Mouse (Mus musculus): ENCODE data around the gene Prss57. TPM values are rescaled to one million over a fixed set of nuclear protein-coding genes. Genes with fewer than 3 reads are reported as not detected.

Gene Prss57
- polyA plus RNA-seq (2016; fragmentation: Nextera tagmentation; extraction: Ambion mirVana) = 1.4 and 2.2 TPM in 2 replicates

DNA sequence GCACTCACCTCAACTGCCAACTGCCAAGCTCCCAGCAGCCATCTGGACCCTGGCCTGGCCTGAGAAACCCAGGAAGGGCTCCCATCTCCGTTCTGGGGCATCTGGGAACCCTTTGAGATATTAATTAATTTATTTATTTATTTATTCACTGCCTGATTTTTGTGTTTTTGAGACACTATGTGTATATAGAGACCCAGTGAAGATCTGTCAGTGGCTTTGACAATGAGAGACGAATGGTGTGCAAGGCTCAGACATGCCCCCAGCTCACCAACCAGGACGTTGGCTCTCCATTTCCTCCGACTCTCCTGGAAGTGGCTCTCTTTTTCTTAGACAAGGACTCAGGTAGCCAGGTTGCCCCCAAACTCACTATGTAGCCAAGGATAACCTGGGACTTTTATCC lies at the start of gene Prss57:
Gene Prss57, minus strand, starts transcription at position 101 of the 400 bp plus-strand sequence.
- Histone ChIP-seq H3K36me3 (no peaks in the 10 kb centered on the region), H3K4me1 (peaks cover 35% of the 10 kb centered on the region), H3K27ac (no peak within 1 kb of the TSS), H3K9me3 (replicated peaks) (no peaks in the 10 kb centered on the region), H3K9ac (no peak within 1 kb of the TSS), H3K4me3 (no peak within 1 kb of the TSS), H3K27me3 (replicated peaks) (peaks cover 30% of the 10 kb centered on the region), H3K4me2 (no peak within 1 kb of the TSS)
- ATAC-seq = no peak
- WGBS (ENCODE audit: insufficient replicate concordance) = 63% methylated on average over 4 of the region's 4 CpGs

DNA sequence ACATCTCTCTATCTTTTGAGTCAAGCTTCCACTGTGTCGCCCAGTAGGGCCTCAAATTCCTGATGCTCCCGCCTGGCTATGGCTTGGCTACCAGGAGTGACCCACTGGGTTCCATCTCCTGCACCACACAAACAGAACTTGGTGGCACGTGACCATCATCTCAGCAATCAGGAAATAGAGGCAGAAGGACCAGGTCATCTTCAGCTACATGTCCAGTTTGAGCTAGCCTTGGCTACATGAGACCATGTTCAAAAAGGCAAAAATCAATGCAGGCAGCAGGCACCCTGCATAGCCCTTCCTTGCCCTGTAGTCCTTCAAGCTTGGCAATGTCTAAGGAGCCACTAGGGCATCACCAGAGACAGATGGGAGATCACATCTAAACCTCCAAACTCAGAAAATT lies 49.3 kb upstream of the Prss57 start:
- no peak overlapping the region for H3K9ac ChIP-seq

DNA sequence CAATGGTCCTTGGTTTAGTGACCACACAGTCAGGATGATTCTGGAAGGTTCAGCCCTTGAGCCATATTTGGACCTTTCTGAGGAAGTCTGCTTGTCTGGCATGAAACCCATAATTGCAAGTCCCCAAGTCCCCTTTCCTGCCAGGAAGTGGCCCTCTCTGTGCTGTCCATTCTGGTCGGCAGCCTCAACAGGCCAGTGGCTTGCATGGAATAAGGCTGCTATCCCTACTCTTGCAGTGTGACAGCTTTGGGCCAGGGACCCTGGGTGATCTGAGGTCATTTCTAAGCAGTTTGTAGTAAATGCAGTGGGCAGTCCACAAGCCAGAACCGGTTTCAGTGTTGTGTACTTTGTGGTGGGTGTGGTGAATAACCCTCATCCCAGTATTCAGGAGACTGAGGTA lies 47.4 kb upstream of the Prss57 start:
- H3K4me1 ChIP-seq = peaks cover 22% of the 10 kb centered on the region
- H3K4me2 ChIP-seq = no peak overlapping the region
- no peaks in the 10 kb centered on the region for H3K27me3 ChIP-seq (replicated peaks)
- ATAC-seq = no peak
- no peak overlapping the region for H3K4me3 ChIP-seq
- no peaks in the 10 kb centered on the region for H3K36me3 ChIP-seq
- H3K9ac ChIP-seq = no peak overlapping the region
- H3K27ac ChIP-seq = no peak overlapping the region
- no peaks in the 10 kb centered on the region for H3K9me3 ChIP-seq (replicated peaks)
- WGBS (ENCODE audit: insufficient replicate concordance) = 25% methylated on average over 2 of the region's 2 CpGs

More for the DNA sequence above, 49.3 kb upstream of the Prss57 start:
- Histone ChIP-seq H3K9me3 (replicated peaks) (no peaks in the 10 kb centered on the region), H3K4me1 (peaks cover 15% of the 10 kb centered on the region), H3K4me3 (no peak overlapping the region), H3K27ac (peak overlapping the region; percentile 64; the same call in 1 of the 2 replicates), H3K27me3 (replicated peaks) (0 out of 2 replicates have a peak, but pooled peaks cover 8% of the 10 kb centered on the region), H3K4me2 (peak overlapping the region; percentile 76), H3K36me3 (no peaks in the 10 kb centered on the region)
- ATAC-seq = no peak
- 66% methylated on average over 3 of the region's 3 CpGs for WGBS (ENCODE audit: insufficient replicate concordance)

- Histone ChIP-seq H3K4me3 (no peak overlapping the region), H3K27me3 (replicated peaks) (no peaks in the 10 kb centered on the region), H3K4me1 (peaks cover 22% of the 10 kb centered on the region), H3K9ac (no peak overlapping the region), H3K4me2 (no peak overlapping the region), H3K9me3 (replicated peaks) (no peaks in the 10 kb centered on the region), H3K27ac (no peak overlapping the region), H3K36me3 (no peaks in the 10 kb centered on the region)
- ATAC-seq = no peak
- 88% methylated on average over 3 of the region's 3 CpGs for WGBS (ENCODE audit: insufficient replicate concordance)
These were observed 46.2 kb upstream of the Prss57 start for GRCm38 (mm10) chr10:79836918-79837317.

- no peaks in the 10 kb centered on the region for H3K36me3 ChIP-seq
- H3K9me3 ChIP-seq (replicated peaks) = no peaks in the 10 kb centered on the region
- ATAC-seq = peak; percentile 32; the same call in 1 of the 2 replicates
- peaks cover 6% of the 10 kb centered on the region; the same call in 1 of the 2 replicates for H3K4me1 ChIP-seq
- 24% methylated on average over 9 of the region's 9 CpGs for WGBS (ENCODE audit: insufficient replicate concordance)
- no peak overlapping the region for H3K4me2 ChIP-seq
- no peak overlapping the region for H3K27ac ChIP-seq
- H3K27me3 ChIP-seq (replicated peaks) = 0 out of 2 replicates have a peak, but pooled peaks cover 3% of the 10 kb centered on the region
- H3K9ac ChIP-seq = no peak overlapping the region
- H3K4me3 ChIP-seq = no peak overlapping the region
These were observed 44.1 kb upstream of the Prss57 start for GRCm38 (mm10) chr10:79834769-79835398.

- 51% methylated on average over 9 of the region's 9 CpGs for WGBS (ENCODE audit: insufficient replicate concordance)
- no peak for ATAC-seq
- Histone ChIP-seq H3K9me3 (replicated peaks) (no peaks in the 10 kb centered on the region), H3K27ac (no peak overlapping the region), H3K4me1 (peaks cover 6% of the 10 kb centered on the region; the same call in 1 of the 2 replicates), H3K9ac (no peak overlapping the region), H3K4me3 (no peak overlapping the region), H3K4me2 (no peak overlapping the region), H3K27me3 (replicated peaks) (peaks cover 6% of the 10 kb centered on the region; the same call in 1 of the 2 replicates), H3K36me3 (no peaks in the 10 kb centered on the region)
These were observed 42.0 kb upstream of the Prss57 start for GRCm38 (mm10) chr10:79832786-79833181.

DNA sequence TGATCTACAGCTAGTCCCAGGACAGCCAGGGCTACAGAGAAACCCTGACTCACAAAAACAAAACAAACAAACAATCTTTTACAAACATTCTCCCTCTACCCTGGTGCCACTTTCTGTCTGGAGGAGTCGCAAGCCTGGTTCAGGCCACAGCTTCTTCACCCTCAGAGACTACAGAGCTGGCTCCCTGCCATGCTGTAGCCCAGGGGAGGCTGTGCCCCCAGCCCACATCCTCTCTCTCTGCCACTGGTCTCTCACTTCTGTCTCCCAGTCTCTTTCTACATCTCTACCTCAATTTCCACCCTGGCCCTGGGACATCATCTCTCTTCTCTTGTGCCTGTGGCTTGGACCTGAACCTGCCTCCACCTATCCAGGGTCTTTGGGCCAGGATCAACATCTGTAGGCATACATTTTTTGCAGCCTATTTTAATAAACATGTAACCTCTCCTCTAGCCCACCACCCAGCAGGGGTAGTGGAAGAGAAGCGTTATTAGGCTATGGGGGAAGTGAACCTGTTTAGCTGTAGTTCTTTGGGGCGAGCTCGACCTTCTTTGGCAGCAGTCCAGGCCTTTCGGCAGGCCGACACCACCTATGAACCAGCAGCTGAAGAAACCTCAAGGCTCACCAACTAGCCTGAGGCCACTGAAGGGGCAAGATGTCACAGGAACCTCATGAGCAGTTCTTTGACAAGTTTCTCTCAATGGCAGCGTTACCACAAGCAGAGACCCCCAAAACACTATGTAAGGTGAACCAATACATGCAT lies 41.4 kb upstream of the Prss57 start:
- Histone ChIP-seq H3K36me3 (no peaks in the 10 kb centered on the region), H3K27me3 (replicated peaks) (peaks cover 6% of the 10 kb centered on the region; the same call in 1 of the 2 replicates), H3K9me3 (replicated peaks) (no peaks in the 10 kb centered on the region), H3K4me1 (peaks cover 6% of the 10 kb centered on the region; the same call in 1 of the 2 replicates), H3K4me3 (no peak overlapping the region), H3K27ac (no peak overlapping the region), H3K9ac (no peak overlapping the region), H3K4me2 (no peak overlapping the region)
- 61% methylated on average over 7 of the region's 7 CpGs for WGBS (ENCODE audit: insufficient replicate concordance)
- no peak for ATAC-seq

DNA sequence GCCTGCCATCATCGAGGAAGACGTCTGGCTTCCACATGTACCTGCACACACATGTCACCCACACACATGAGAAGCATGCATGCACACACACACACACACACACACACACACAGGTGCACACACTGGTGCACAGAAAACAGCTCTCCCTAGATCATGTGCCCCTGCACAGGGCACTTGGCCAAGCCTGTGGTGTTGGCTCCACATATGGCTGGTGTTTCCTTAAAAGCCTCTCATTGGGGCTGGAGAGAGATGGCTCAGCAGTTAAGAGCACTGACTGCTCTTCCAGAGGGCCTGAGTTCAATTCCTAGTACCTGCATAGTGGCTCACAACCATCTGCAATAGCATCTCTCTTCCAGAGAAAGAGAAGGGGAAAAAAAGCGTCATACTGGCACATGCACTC lies 40.8 kb upstream of the Prss57 start:
- Histone ChIP-seq H3K4me1 (peaks cover 6% of the 10 kb centered on the region; the same call in 1 of the 2 replicates), H3K9me3 (replicated peaks) (no peaks in the 10 kb centered on the region), H3K9ac (no peak overlapping the region), H3K36me3 (no peaks in the 10 kb centered on the region), H3K27me3 (replicated peaks) (peaks cover 8% of the 10 kb centered on the region; the same call in 1 of the 2 replicates), H3K27ac (no peak overlapping the region), H3K4me3 (no peak overlapping the region), H3K4me2 (no peak overlapping the region)
- no peak for ATAC-seq
- 82% methylated on average over 3 of the region's 3 CpGs for WGBS (ENCODE audit: insufficient replicate concordance)

GRCm38 (mm10) chr10:79824413-79824812 lies 33.7 kb upstream of the Prss57 start:
- no peaks in the 10 kb centered on the region for H3K9me3 ChIP-seq (replicated peaks)
- peaks cover 5% of the 10 kb centered on the region; the same call in 1 of the 2 replicates for H3K36me3 ChIP-seq
- H3K4me3 ChIP-seq = no peak overlapping the region
- H3K27me3 ChIP-seq (replicated peaks) = peaks cover 3% of the 10 kb centered on the region; the same call in 1 of the 2 replicates
- 0 out of 2 replicates have a peak, but pooled peaks have one; percentile 11 for ATAC-seq
- H3K9ac ChIP-seq = peak overlapping the region; percentile 31
- WGBS (ENCODE audit: insufficient replicate concordance) = 24% methylated on average over 6 of the region's 6 CpGs
- H3K4me2 ChIP-seq = peak overlapping the region; percentile 40
- H3K27ac ChIP-seq = no peak overlapping the region
- H3K4me1 ChIP-seq = peaks cover 26% of the 10 kb centered on the region

GRCm38 (mm10) chr10:79823011-79823410 lies 32.2 kb upstream of the Prss57 start:
- Histone ChIP-seq H3K4me2 (no peak overlapping the region), H3K4me1 (peaks cover 29% of the 10 kb centered on the region), H3K4me3 (no peak overlapping the region), H3K9me3 (replicated peaks) (no peaks in the 10 kb centered on the region), H3K27me3 (replicated peaks) (peaks cover 3% of the 10 kb centered on the region; the same call in 1 of the 2 replicates), H3K27ac (no peak overlapping the region), H3K36me3 (peaks cover 5% of the 10 kb centered on the region; the same call in 1 of the 2 replicates), H3K9ac (no peak overlapping the region)
- ATAC-seq = no peak
- WGBS (ENCODE audit: insufficient replicate concordance) = 62% methylated on average over 6 of the region's 6 CpGs

DNA sequence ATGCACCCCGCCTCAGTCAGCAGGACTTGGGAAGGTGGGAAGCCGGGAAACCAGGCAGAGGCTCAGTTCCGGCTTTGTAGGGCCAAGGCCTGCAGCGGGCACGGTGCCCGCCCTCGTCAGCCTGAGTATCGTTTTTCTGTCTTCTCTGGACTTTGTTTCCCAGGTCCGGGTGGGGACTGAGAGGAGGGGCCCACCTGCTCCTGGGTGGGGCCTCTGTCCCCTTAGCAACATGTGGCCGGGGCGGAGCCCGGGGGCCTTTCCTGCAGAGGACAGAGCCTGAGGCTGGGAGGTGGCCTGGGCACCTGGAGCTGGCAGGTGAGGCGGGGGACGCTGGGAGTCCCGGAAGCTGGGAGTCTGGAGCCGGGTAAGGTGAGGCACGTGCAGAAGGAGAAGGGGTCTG lies 31.6 kb upstream of the Prss57 start:
- peaks cover 5% of the 10 kb centered on the region; the same call in 1 of the 2 replicates for H3K36me3 ChIP-seq
- H3K4me1 ChIP-seq = peaks cover 29% of the 10 kb centered on the region
- WGBS (ENCODE audit: insufficient replicate concordance) = 52% methylated on average over 17 of the region's 17 CpGs
- no peak overlapping the region for H3K9ac ChIP-seq
- no peak overlapping the region for H3K4me3 ChIP-seq
- ATAC-seq = no peak
- no peak overlapping the region for H3K27ac ChIP-seq
- H3K4me2 ChIP-seq = peak overlapping the region; percentile 10
- H3K9me3 ChIP-seq (replicated peaks) = no peaks in the 10 kb centered on the region
- 0 out of 2 replicates have a peak, but pooled peaks cover 3% of the 10 kb centered on the region for H3K27me3 ChIP-seq (replicated peaks)

DNA sequence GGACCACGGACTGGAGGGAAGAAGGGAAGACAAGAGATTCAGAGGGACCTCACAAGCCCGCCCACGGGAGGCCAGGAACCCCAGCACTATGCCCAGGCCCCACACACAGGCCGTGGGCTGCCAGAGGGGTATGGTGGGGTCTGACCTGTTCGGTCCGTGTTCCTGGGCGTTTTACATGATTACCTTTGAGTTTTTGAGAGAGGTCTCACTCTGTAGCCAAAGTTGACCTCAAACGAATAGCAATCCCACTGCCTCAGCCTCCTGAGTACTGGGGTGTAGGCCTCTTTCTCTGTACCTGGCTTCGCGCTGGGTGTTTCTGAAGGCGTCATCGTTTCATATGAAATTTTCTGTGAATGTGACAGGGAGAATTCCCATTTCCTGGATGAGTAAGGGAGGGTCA lies 31.0 kb upstream of the Prss57 start:
- peaks cover 5% of the 10 kb centered on the region; the same call in 1 of the 2 replicates for H3K36me3 ChIP-seq
- peaks cover 29% of the 10 kb centered on the region for H3K4me1 ChIP-seq
- H3K9ac ChIP-seq = no peak overlapping the region
- WGBS (ENCODE audit: insufficient replicate concordance) = 76% methylated on average over 12 of the region's 12 CpGs
- H3K4me3 ChIP-seq = no peak overlapping the region
- no peak overlapping the region for H3K4me2 ChIP-seq
- H3K27ac ChIP-seq = no peak overlapping the region
- no peak for ATAC-seq
- H3K27me3 ChIP-seq (replicated peaks) = no peaks in the 10 kb centered on the region
- H3K9me3 ChIP-seq (replicated peaks) = no peaks in the 10 kb centered on the region

Data from liver, embryonic 12.5 days (tissue).